Mouse (Mus musculus) cerebellum, adult 2 months (tissue): Measurements from ENCODE around the gene Rnf182. TPM values are rescaled to one million over a fixed set of nuclear protein-coding genes. Genes with fewer than 3 reads are reported as not detected.

Experiments used
- DNase-seq, 2 experiments: peaks; one replicate each; pipeline ENCODE4 v3.0.0; 2021
- H3K27ac ChIP-seq: fragments of 200-500 bp; 2 replicates; pipeline ENCODE4 v1.5.1; 2012; ENCODE audit warnings: low read length, control low read depth, inconsistent platforms; ENCODE audit not compliant: insufficient read depth
- H3K27me3 ChIP-seq: fragments of 200-500 bp; 2 replicates; pipeline ENCODE4 v1.6.1; 2012; ENCODE audit warnings: inconsistent platforms, mild to moderate bottlenecking, low read length, moderate library complexity; ENCODE audit not compliant: control insufficient read depth, insufficient read depth
- H3K4me1 ChIP-seq: fragments of 200-500 bp; 2 replicates; pipeline ENCODE4 v1.6.1; 2011; ENCODE audit warnings: low read length; ENCODE audit not compliant: control insufficient read depth, insufficient read depth
- H3K4me3 ChIP-seq: fragments of 200-500 bp; replicated peaks from 2 replicates; pipeline ENCODE3; 2011; ENCODE audit warnings: mild to moderate bottlenecking, low read depth, low read length, control low read depth; ENCODE audit not compliant: insufficient read depth
- CTCF ChIP-seq: fragments of 200-500 bp; IDR thresholded peaks from 2 replicates; pipeline ENCODE4 v1.5.1; 2011; ENCODE audit warnings: low read depth, mild to moderate bottlenecking, control low read depth, low read length, moderate library complexity, borderline replicate concordance; ENCODE audit not compliant: insufficient read depth
- POLR2A ChIP-seq: fragments of 200-500 bp; IDR thresholded peaks from 2 replicates; pipeline ENCODE4 v1.6.1; 2011; ENCODE audit warnings: low read length, control low read depth, borderline replicate concordance; ENCODE audit not compliant: insufficient read depth
- WGBS: fragments of 180-500 bp; shearing (Covaris S2); methylation state at CpG from one replicate; pipeline ENCODE4 v1.1.7; 2018; 5-methylcytosine and 5-hydroxymethylcytosine counted together
- polyA plus RNA-seq: library from polyadenylated mRNA; depleted of rRNA; stranded (reverse); fragments of >200 nt; gene quantifications from 2 replicates; pipeline ENCODE4 v1.2.3, GENCODE M21; 2012

Gene Rnf182
- polyA plus RNA-seq, 1 experiment: 28.4 TPM

DNA sequence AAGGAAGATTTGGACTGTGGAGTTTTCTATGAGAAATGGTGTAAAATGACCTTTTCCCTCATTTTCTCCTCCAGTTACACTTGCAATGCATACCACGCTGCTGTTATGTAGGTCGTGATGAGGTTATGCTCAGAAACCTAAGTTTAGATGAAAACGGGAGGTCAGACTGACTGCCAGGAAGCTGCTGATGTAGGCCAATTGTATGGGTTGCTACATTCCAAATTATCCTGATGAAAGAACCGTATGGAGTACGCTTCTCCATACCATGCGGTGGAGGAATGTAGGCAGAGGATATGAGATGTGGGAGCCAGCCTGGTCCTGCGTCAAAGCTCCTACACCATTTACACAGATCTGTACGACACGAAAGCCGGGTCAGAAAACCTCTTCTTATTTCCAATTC, 72.6 kb downstream of the Rnf182 start:
- no peaks in the 10 kb centered on the region for H3K27me3 ChIP-seq
- H3K4me3 ChIP-seq: no peak overlapping the region
- no peak overlapping the region for H3K27ac ChIP-seq
- no peak for TF ChIP-seq POLR2A
- TF ChIP-seq CTCF: no peak
- no peak for DNase-seq
- 88% methylated on average over 10 of the region's 10 CpGs for WGBS
- H3K4me1 ChIP-seq: peaks cover 23% of the 10 kb centered on the region

DNA sequence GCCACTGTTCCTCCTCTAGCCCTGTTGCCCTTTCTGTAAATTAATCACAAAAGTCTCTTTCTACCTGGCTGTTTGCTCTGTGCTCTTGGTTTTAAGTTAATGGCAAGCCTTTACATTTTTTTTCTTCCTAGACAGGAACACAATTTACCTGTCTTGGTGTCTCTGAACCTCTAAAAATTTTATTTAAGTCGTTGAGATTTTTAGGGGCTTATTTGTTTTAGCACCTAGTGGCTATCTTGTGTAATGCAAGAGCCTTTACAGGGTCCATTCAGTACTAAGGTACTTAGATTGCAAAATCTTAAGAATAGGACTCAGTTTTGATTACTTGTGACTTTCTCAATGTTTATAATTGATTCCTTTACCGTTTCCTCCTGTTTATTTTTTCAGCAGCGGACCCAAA, 76.2 kb downstream of the Rnf182 start:
- WGBS: 76% methylated on average over 3 of the region's 3 CpGs
- peaks cover 7% of the 10 kb centered on the region; the same call in 1 of the 2 replicates for H3K4me1 ChIP-seq
- no peak for TF ChIP-seq CTCF
- TF ChIP-seq POLR2A: no peak
- DNase-seq: no peak
- no peaks in the 10 kb centered on the region for H3K27me3 ChIP-seq
- no peak overlapping the region for H3K4me3 ChIP-seq
- no peak overlapping the region for H3K27ac ChIP-seq

DNA sequence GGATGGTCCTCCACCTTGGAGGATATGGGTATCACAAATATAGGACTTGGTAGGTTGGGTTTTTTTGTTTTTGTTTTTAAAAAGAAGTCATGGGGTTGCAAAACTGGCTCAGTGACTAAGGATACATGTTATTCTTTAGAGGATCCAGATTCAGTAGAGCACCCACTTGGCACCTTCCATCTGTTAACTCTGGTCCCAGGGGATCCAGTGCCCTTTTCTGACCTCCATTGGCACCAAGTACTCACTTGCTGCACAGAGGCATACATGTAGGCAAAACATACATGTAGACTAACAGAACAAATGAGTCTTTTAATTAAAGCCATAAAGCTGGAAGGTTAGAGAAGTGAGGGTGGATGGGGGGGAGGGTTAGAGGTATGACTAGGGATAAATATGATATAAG, 80.0 kb downstream of the Rnf182 start:
- H3K4me3 ChIP-seq: no peak overlapping the region
- no peak overlapping the region for H3K27ac ChIP-seq
- no peak for DNase-seq
- TF ChIP-seq POLR2A (no peak), CTCF (no peak)
- H3K4me1 ChIP-seq: peaks cover 28% of the 10 kb centered on the region
- no peaks in the 10 kb centered on the region for H3K27me3 ChIP-seq

DNA sequence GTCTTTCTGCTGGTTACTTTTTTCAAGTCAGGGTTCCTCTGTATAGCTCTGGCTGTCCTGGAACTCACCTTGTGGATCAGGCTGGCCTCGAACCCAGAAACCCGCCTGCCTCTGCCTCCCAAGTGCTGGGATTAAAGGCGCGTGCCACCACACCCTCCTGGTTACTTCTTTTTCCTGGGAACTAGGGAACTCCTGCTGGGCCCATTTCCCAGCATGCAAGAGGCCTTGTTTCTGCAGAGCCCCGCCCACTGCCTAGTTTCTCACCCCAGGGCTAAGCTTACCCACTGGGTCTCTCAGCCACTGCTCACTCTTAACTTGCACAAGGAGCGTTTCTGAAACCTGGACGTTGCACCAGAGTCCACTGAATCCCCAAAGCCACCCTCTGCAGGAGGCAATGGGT, 80.5 kb downstream of the Rnf182 start:
- TF ChIP-seq POLR2A (no peak), CTCF (no peak)
- no peak overlapping the region for H3K4me3 ChIP-seq
- no peak for DNase-seq
- H3K27ac ChIP-seq: no peak overlapping the region
- no peaks in the 10 kb centered on the region for H3K27me3 ChIP-seq
- WGBS: 91% methylated on average over 7 of the region's 7 CpGs
- H3K4me1 ChIP-seq: peaks cover 30% of the 10 kb centered on the region

DNA sequence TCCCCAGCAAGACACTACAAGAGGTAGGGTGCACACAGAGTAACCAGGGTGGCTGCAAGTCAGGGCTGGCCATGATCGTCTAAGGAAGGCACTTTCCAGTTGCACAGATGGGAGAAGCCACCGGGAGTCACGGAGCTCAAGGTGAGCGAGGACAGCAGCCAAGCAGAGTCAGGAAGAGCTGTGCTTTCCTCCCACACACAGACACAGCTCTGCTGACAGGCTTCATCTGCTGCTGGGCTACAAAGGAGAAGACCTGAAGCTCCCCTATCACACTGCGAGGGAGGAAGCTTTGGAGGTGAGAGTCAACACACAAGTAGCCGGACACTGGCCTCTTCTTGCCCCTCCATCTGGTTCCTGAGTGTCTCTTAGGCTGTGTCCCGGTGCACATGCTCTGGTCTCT, 83.0 kb downstream of the Rnf182 start:
- TF ChIP-seq POLR2A (peak; percentile 78; the same call in 1 of the 2 replicates), CTCF (no peak)
- Histone ChIP-seq H3K4me1 (peaks cover 33% of the 10 kb centered on the region), H3K27me3 (no peaks in the 10 kb centered on the region), H3K27ac (peak overlapping the region; percentile 73), H3K4me3 (no peak overlapping the region)
- DNase-seq: peak; percentile 85 to 92
- WGBS: 13% methylated on average over 7 of the region's 7 CpGs

DNA sequence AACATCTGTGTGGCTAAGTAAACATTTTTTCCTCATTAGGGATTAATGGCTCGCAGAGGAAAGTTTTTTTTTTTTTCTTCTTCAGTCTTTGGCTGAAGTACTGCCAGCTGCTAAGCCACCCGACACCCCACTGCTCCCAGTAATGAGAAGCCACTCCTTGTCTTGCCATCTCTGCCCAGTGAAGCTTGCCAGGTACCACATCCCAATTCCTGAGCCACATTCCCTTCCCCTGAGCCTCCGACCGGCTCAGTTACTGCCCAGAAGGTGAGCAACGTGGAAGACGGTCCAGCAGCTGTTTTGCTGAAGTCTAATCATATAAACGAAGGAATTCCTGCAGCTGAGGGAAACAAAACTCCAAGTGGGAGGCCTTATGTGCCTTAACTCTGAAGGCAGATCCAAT, 88.0 kb downstream of the Rnf182 start:
- TF ChIP-seq POLR2A (no peak), CTCF (no peak)
- 30% methylated on average over 7 of the region's 7 CpGs for WGBS
- no peak for DNase-seq
- Histone ChIP-seq H3K4me1 (peaks cover 59% of the 10 kb centered on the region), H3K27me3 (no peaks in the 10 kb centered on the region), H3K27ac (peak overlapping the region; percentile 36), H3K4me3 (no peak overlapping the region)

DNA sequence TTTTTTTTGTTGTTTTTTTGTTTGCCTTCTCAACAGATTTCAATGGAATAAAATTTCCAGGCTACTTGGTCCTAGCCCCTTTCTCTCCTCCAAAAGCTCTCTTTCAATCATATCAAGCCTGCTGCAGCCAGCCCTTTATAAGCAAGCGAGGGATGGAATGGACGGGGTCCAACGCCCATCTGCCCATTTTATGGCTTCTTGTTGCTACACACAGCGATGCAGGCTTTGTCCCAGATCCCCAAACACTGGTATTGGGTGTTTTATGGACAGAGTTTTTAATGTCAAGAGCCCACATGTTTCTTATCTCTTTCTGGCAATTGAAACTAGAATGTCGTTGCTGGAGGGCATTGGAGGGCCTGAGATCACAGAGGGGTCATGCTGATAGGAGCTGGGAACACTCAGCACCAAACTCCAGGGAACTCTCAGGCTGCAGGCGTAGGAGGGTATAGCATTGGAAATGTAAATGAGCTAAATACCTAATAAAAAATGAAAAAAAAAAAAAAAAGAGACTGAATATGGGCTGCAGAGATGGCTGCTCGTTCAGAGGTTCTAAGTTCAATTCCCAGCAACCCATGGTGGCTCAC, 89.1 kb downstream of the Rnf182 start:
- no peak for DNase-seq
- no peak overlapping the region for H3K4me3 ChIP-seq
- H3K4me1 ChIP-seq: peaks cover 57% of the 10 kb centered on the region
- TF ChIP-seq POLR2A (no peak), CTCF (no peak)
- WGBS: 51% methylated on average over 7 of the region's 7 CpGs
- H3K27ac ChIP-seq: peak overlapping the region; percentile 73; the same call in 1 of the 2 replicates
- H3K27me3 ChIP-seq: no peaks in the 10 kb centered on the region

DNA sequence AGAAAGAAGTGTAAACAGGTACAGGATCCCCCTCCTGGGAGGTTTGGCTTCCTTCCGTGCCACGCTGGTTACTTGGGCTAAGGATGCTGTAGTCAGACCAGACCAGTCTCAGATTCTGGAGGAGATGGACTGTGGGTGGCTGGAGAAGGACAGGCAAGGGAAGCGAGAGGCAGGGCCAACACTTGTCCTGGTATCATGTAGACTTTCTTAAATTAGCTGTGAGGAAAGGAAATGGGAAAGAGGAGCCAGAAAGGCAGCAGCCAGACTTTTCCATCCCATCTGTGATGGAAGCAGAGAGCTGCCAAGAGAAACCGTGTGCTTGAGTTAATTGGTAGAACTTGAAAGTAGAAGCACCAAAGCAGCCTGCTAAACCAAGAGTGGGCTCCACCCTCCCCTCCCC, 90.9 kb downstream of the Rnf182 start:
- 4% methylated on average over 4 of the region's 4 CpGs for WGBS
- Histone ChIP-seq H3K4me1 (peaks cover 53% of the 10 kb centered on the region), H3K4me3 (no peak overlapping the region), H3K27ac (peak overlapping the region; percentile 91), H3K27me3 (no peaks in the 10 kb centered on the region)
- DNase-seq: peak; percentile 86 to 94
- TF ChIP-seq CTCF: no peak
- TF ChIP-seq POLR2A: peak; percentile 74; the same call in 1 of the 2 replicates
